Mouse (Mus musculus) midbrain, postnatal 0 days (tissue): ENCODE results near the gene 2310022A10Rik. TPM values are rescaled to one million over a fixed set of nuclear protein-coding genes. Genes with fewer than 3 reads are reported as not detected.
A peak's percentile ranks its signal among the peaks of the same experiment; 100 is the strongest.

ENCODE experiments used
- ATAC-seq: fragments of 200-750 bp; cut with Nextera tagmentation; 2 replicates; pipeline ENCODE4 v1.8.0; 2017; ENCODE audit warnings: moderate number of reproducible peaks, mild to moderate bottlenecking, moderate TSS enrichment, moderate library complexity; ENCODE audit not compliant: low FRiP score
- DNase-seq: peaks from one replicate; pipeline ENCODE4 v3.0.0-alpha.2; 2015; ENCODE audit warnings: low spot score
- H3K27ac ChIP-seq: fragments of 300-500 bp; sonication (generic); 2 replicates; pipeline ENCODE4 v1.5.1; 2014; ENCODE audit warnings: low read depth, mild to moderate bottlenecking, low read length, mixed read lengths
- H3K27me3 ChIP-seq: fragments of 300-500 bp; sonication (generic); 2 replicates; pipeline ENCODE4 v1.6.1; 2014; ENCODE audit warnings: low read length, control low read depth, mixed read lengths; ENCODE audit not compliant: insufficient read depth
- H3K36me3 ChIP-seq: fragments of 300-500 bp; sonication (generic); 2 replicates; pipeline ENCODE4 v1.6.1; 2014; ENCODE audit warnings: low read length, control low read depth, mixed read lengths; ENCODE audit not compliant: insufficient read depth
- H3K4me1 ChIP-seq: fragments of 300-500 bp; sonication (generic); 2 replicates; pipeline ENCODE4 v1.6.1; 2014; ENCODE audit warnings: mild to moderate bottlenecking, control low read depth, antibody characterized with exemption, low read length, mixed read lengths; ENCODE audit not compliant: insufficient read depth
- H3K4me2 ChIP-seq: fragments of 300-500 bp; sonication (generic); 2 replicates; pipeline ENCODE4 v1.6.1; 2014; ENCODE audit warnings: low read depth, mild to moderate bottlenecking, low read length, mixed read lengths; ENCODE audit not compliant: poor library complexity, severe bottlenecking
- H3K4me3 ChIP-seq: fragments of 300-500 bp; sonication (generic); 2 replicates; pipeline ENCODE4 v1.5.1; 2014; ENCODE audit warnings: low read depth, mild to moderate bottlenecking, low read length, moderate library complexity
- H3K9ac ChIP-seq: fragments of 300-500 bp; sonication (generic); replicated peaks from 2 replicates; pipeline ENCODE4 v1.6.1; 2014; ENCODE audit warnings: mild to moderate bottlenecking, low read length, moderate library complexity, mixed read lengths; ENCODE audit not compliant: poor library complexity, severe bottlenecking
- H3K9me3 ChIP-seq: fragments of 300-500 bp; sonication (generic); 2 replicates; pipeline ENCODE4 v1.6.1; 2016; ENCODE audit warnings: low read length, control low read depth
- CTCF ChIP-seq: IDR thresholded peaks from 2 replicates; pipeline ENCODE4 v1.5.1; 2016; ENCODE audit warnings: antibody characterized with exemption, mild to moderate bottlenecking
- WGBS: fragments of 180-500 bp; shearing (Covaris S2); extraction: QIAGEN DNeasy Blood & Tissue Kit; methylation state at CpG from one replicate; pipeline ENCODE4 v1.1.7; 2014; 5-methylcytosine and 5-hydroxymethylcytosine counted together
- polyA plus RNA-seq: library from polyadenylated mRNA; unstranded; fragments of >200 nt; fragmentation: Nextera tagmentation; extraction: Ambion mirVana; gene quantifications from 2 replicates; pipeline ENCODE4 v1.2.1, GENCODE M21; 2015
- total RNA-seq: library from RNA; depleted of rRNA; stranded (reverse); fragments of >200 nt; gene quantifications from 2 replicates; pipeline ENCODE4 v1.2.3, GENCODE M21; 2014

Gene 2310022A10Rik
- total and polyA plus RNA-seq, 2 experiments from 2014 or later = 12.5 to 31.0 TPM

DNA sequence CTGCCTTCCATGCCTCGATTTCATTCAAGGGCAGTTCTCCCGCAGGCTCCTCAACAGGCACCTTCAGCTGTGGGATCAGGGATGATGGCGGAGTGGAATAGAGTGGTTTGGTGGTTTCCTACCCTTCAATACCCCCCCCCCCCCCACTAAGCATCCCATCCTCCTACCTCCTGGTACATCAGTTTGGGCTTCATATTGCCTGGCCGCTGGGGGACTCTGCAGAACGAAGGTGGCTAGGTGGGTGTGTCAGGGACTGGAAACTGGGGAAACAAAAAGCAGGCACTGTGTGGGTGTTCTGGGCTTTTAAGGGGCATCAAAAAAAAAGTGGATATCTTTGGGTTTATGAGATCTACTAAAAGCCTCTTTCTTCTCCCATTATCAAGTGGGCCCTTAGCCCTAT, 11.1 kb upstream of the 2310022A10Rik start:
- DNase-seq (no peak), ATAC-seq (no peak)
- no peaks in the 10 kb centered on the region for H3K9me3 ChIP-seq
- H3K4me1 ChIP-seq = peaks cover 8% of the 10 kb centered on the region; the same call in 1 of the 2 replicates
- WGBS = 62% methylated on average over 5 of the region's 5 CpGs
- peak overlapping the region; percentile 27; the same call in 1 of the 2 replicates for H3K27ac ChIP-seq
- H3K4me2 ChIP-seq = peak overlapping the region; percentile 76
- peaks cover 36% of the 10 kb centered on the region for H3K36me3 ChIP-seq
- H3K27me3 ChIP-seq = no peaks in the 10 kb centered on the region
- no peak for TF ChIP-seq CTCF
- H3K4me3 ChIP-seq = peak overlapping the region; percentile 63
- peak overlapping the region; percentile 71 for H3K9ac ChIP-seq

GRCm38 (mm10) chr7:27542392-27543033, 10.5 kb upstream of the 2310022A10Rik start:
- ATAC-seq (peak; percentile 88), DNase-seq (peak; percentile 92)
- H3K9me3 ChIP-seq = no peaks in the 10 kb centered on the region
- H3K4me3 ChIP-seq = peak overlapping the region; percentile 63
- H3K27me3 ChIP-seq = no peaks in the 10 kb centered on the region
- H3K9ac ChIP-seq = peak overlapping the region; percentile 71
- peaks cover 31% of the 10 kb centered on the region for H3K36me3 ChIP-seq
- peak overlapping the region; percentile 27; the same call in 1 of the 2 replicates for H3K27ac ChIP-seq
- 2% methylated on average over 30 of the region's 30 CpGs for WGBS
- H3K4me2 ChIP-seq = peak overlapping the region; percentile 76
- peaks cover 8% of the 10 kb centered on the region; the same call in 1 of the 2 replicates for H3K4me1 ChIP-seq
- no peak for TF ChIP-seq CTCF

DNA sequence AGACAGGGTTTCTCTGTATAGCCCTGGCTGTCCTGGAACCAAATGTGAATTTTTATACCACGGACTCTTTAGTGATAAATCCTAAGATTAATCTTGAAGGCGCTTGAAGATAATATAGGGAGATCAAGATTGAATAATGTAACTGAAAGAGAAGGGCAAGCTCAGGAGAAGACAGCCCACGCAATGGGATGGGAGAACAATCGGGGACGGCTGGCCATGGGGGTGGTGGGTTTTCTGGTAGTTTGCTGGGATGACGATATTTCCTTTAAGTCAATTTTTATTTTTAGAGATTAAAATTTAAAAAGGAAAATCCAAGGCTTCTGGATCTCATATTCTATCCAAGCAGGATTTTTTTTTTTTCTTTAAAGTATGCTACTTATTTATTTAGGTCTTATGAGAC, 10.0 kb upstream of the 2310022A10Rik start:
- Histone ChIP-seq H3K9ac (peak overlapping the region; percentile 71; the same call in 1 of the 2 replicates), H3K4me2 (peak overlapping the region; percentile 76), H3K27me3 (no peaks in the 10 kb centered on the region), H3K27ac (peak overlapping the region; percentile 27; the same call in 1 of the 2 replicates), H3K4me1 (peaks cover 8% of the 10 kb centered on the region; the same call in 1 of the 2 replicates), H3K4me3 (peak overlapping the region; percentile 63), H3K36me3 (peaks cover 25% of the 10 kb centered on the region), H3K9me3 (no peaks in the 10 kb centered on the region)
- 50% methylated on average over 6 of the region's 6 CpGs for WGBS
- DNase-seq (no peak), ATAC-seq (no peak)
- no peak for TF ChIP-seq CTCF

DNA sequence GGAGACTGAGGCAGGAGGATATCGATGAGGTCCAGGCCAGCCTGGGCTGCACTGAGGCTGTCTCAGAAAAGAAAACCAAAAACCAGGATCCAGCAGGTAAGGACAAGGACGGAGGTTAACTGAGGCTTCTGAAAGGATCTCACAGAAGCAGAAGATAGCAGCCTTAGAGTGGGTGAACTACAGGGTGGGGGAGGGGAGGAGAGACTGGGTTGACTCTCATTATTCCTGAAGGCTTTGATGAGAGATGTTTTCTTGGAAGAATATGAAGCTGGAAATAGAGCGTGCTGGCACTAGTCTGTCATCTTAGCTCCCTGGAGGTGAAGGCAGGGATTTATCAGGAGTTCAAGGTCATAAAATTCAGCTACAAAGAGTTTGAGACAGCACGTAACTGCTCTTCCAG, 9.2 kb upstream of the 2310022A10Rik start:
- Histone ChIP-seq H3K9me3 (no peaks in the 10 kb centered on the region), H3K27me3 (no peaks in the 10 kb centered on the region), H3K9ac (no peak overlapping the region), H3K4me2 (no peak overlapping the region), H3K4me3 (no peak overlapping the region), H3K4me1 (peaks cover 8% of the 10 kb centered on the region; the same call in 1 of the 2 replicates), H3K27ac (no peak overlapping the region), H3K36me3 (peaks cover 21% of the 10 kb centered on the region)
- WGBS = 88% methylated on average over 4 of the region's 4 CpGs
- ATAC-seq (no peak), DNase-seq (no peak)
- no peak for TF ChIP-seq CTCF

DNA sequence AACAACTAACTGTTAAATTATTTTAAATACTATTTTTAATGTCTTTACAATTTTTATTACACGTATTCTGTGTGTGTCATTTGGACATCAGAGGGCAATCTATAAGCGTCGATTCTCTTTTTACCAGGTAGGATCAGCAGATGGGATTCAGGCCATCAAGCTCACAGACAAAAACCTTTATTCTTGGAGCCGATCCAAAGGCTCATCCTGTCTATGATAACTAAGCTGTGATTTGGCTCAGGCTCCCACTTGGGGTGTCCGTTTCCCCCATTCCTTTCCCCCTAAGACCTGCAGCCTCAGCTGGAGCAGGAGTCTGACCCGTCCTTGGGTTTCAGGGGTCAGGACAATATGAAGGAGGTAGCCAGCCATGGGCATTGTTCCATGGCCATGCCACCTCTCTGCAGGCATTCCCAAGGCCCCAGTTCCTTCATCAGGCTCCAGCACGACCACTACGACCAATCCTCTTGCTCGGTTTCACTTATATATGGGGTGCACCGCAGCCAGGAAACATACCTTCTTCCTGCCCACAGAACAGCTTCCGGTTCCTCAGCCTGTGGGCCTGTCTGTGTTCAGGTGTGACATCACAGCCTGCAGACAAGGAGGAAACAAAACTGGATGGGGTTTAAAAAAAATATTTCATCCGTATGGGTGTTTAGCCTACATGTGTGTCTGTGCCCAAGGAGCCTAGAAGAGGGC, 8.2 kb upstream of the 2310022A10Rik start:
- Histone ChIP-seq H3K27me3 (no peaks in the 10 kb centered on the region), H3K4me3 (no peak overlapping the region), H3K4me2 (no peak overlapping the region), H3K36me3 (peaks cover 12% of the 10 kb centered on the region), H3K9me3 (no peaks in the 10 kb centered on the region), H3K27ac (no peak overlapping the region), H3K4me1 (peaks cover 8% of the 10 kb centered on the region; the same call in 1 of the 2 replicates), H3K9ac (no peak overlapping the region)
- TF ChIP-seq CTCF = no peak
- ATAC-seq (no peak), DNase-seq (no peak)
- WGBS = 85% methylated on average over 12 of the region's 12 CpGs

DNA sequence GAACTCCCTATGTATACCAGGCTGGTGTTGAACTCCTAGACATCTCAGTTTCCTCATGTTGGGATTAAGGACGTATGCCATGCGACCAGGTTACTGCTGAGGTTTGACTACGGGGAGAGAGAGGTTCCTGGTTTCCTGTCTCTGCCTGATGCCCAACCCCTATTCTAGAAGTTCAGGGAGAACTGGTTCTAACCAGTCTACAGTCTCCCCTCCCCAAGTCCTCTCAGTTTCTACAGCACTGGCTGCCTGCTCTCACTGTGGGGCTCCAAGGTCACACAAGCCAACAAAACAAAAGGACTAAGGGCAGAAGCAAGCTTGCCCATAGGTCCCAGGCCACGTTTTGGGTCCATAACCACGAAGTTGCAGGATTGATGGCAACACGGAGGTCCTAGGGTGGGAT, 3.4 kb upstream of the 2310022A10Rik start:
- no peaks in the 10 kb centered on the region; the same call in 1 of the 2 replicates for H3K4me1 ChIP-seq
- DNase-seq = no peak
- no peak overlapping the region for H3K4me3 ChIP-seq
- H3K27ac ChIP-seq = no peak overlapping the region
- H3K36me3 ChIP-seq = no peaks in the 10 kb centered on the region
- WGBS = 78% methylated on average over 6 of the region's 6 CpGs
- no peaks in the 10 kb centered on the region for H3K27me3 ChIP-seq
- H3K9me3 ChIP-seq = no peaks in the 10 kb centered on the region
- H3K9ac ChIP-seq = no peak overlapping the region
- no peak for ATAC-seq
- H3K4me2 ChIP-seq = no peak overlapping the region
- TF ChIP-seq CTCF = no peak
